Mouse (Mus musculus): ENCODE results near the gene Hist1h1b.
"Not testable (repeated sequence)": the region's sequence is repeated elsewhere in the genome, so short reads cannot be mapped to it uniquely, and the experiment has no call there.

Hist1h1b gene

GRCm38 (mm10) chr13:21783255-21783617 is 2.8 kb upstream of the Hist1h1b start, which contains the start of gene Hist1h3i:
Hist1h3i (minus strand) TSS chr13:21783370.
- in situ Hi-C loops (cut with MboI; ENCODE audit: low sequenced_read_pairs), result loop anchor here (25.0 kb wide), 1 partner anchor 1779 kb away; the partner anchor contains the start of genes Hist1h1d, Hist1h2ad, Hist1h2ae and Hist1h2bf

- in situ Hi-C loops (cut with MboI; ENCODE audit: low sequenced_read_pairs), result loop anchor here (25.0 kb wide), 1 partner anchor 1780 kb away; the partner anchor contains the start of genes Hist1h1d, Hist1h2ad, Hist1h2ae and Hist1h2bf
Measured at GRCm38 (mm10) chr13:21782361-21783254, 2.2 kb upstream of the Hist1h1b start.

- in situ Hi-C loops (cut with MboI; ENCODE audit: low sequenced_read_pairs), result loop anchor here (25.0 kb wide), 1 partner anchor 1781 kb away; the partner anchor contains the start of genes Hist1h1d, Hist1h2ad, Hist1h2ae and Hist1h2bf
Measured at GRCm38 (mm10) chr13:21781639-21782038, 1.2 kb upstream of the Hist1h1b start.

GRCm38 (mm10) chr13:21781021-21781555 is 663 bp upstream of the Hist1h1b start:
- in situ Hi-C loops (cut with MboI; ENCODE audit: low sequenced_read_pairs), result loop anchor here (25.0 kb wide), 1 partner anchor 1781 kb away; the partner anchor contains the start of genes Hist1h1d, Hist1h2ad, Hist1h2ae and Hist1h2bf

GRCm38 (mm10) chr13:21778814-21779766 is 1.3 kb downstream of the Hist1h1b start:
- in situ Hi-C loops (cut with MboI; ENCODE audit: low sequenced_read_pairs), result loop anchor here (25.0 kb wide), 1 partner anchor 1783 kb away; the partner anchor contains the start of genes Hist1h1d, Hist1h2ad, Hist1h2ae and Hist1h2bf

GRCm38 (mm10) chr13:21755707-21756106 is 24.7 kb downstream of the Hist1h1b start:
- in situ Hi-C loops (cut with MboI; ENCODE audit: low sequenced_read_pairs), result no loop called here

GRCm38 (mm10) chr13:21754294-21755001 is 26.0 kb downstream of the Hist1h1b start:
- in situ Hi-C loops (cut with MboI; ENCODE audit: low sequenced_read_pairs), result not testable (repeated sequence)

GRCm38 (mm10) chr13:21753524-21754285 is 26.7 kb downstream of the Hist1h1b start, which contains the start of the genes Hist1h2ak and Hist1h2bn:
Hist1h2ak (minus strand) TSS chr13:21753827.
Hist1h2bn (plus strand) TSS chr13:21754123.
- in situ Hi-C loops (cut with MboI; ENCODE audit: low sequenced_read_pairs), result not testable (repeated sequence)

GRCm38 (mm10) chr13:21753051-21753523 is 27.3 kb downstream of the Hist1h1b start:
- in situ Hi-C loops (cut with MboI; ENCODE audit: low sequenced_read_pairs), result no loop called here

- in situ Hi-C loops (cut with MboI; ENCODE audit: low sequenced_read_pairs), result no loop called here
Measured at GRCm38 (mm10) chr13:21752356-21752755, 28.1 kb downstream of the Hist1h1b start.

- in situ Hi-C loops (cut with MboI; ENCODE audit: low sequenced_read_pairs), result no loop called here
Measured at GRCm38 (mm10) chr13:21751827-21752226, 28.6 kb downstream of the Hist1h1b start.

- in situ Hi-C loops (cut with MboI; ENCODE audit: low sequenced_read_pairs), result no loop called here
Measured at GRCm38 (mm10) chr13:21751417-21751816, 29.0 kb downstream of the Hist1h1b start.

- in situ Hi-C loops (cut with MboI; ENCODE audit: low sequenced_read_pairs), result not testable (repeated sequence)
Measured at GRCm38 (mm10) chr13:21750159-21751017, 30.0 kb downstream of the Hist1h1b start, which contains the start of gene Hist1h4k. Hist1h4k (minus strand) TSS chr13:21750505.

GRCm38 (mm10) chr13:21749387-21750158 is 30.9 kb downstream of the Hist1h1b start:
- in situ Hi-C loops (cut with MboI; ENCODE audit: low sequenced_read_pairs), result no loop called here

GRCm38 (mm10) chr13:21745006-21745405 is 35.4 kb downstream of the Hist1h1b start:
- in situ Hi-C loops (cut with MboI; ENCODE audit: low sequenced_read_pairs), result no loop called here

- in situ Hi-C loops (cut with MboI; ENCODE audit: low sequenced_read_pairs), result not testable (repeated sequence)
Measured at GRCm38 (mm10) chr13:21734906-21735767, 45.3 kb downstream of the Hist1h1b start, which contains the start of gene Hist1h4j. Hist1h4j (plus strand) TSS chr13:21735064.
